Mouse (Mus musculus) spleen, adult 2 months (tissue): ENCODE results near the gene Fam53a. TPM values are rescaled to one million over a fixed set of nuclear protein-coding genes. Genes with fewer than 3 reads are reported as not detected.

Source experiments
- DNase-seq, 2 experiments: peaks; one replicate each; pipeline versions ENCODE4 v3.0.0 to v3.0.0-alpha.2; 2012 to 2021; ENCODE audit warnings: low spot score in 2 of 2, low read depth in 1 of 2
- H3K27ac ChIP-seq: fragments of 200-500 bp; 2 replicates; pipeline ENCODE4 v1.5.1; 2012; ENCODE audit warnings: low read length, inconsistent platforms; ENCODE audit not compliant: insufficient read depth
- H3K27me3 ChIP-seq: fragments of 200-500 bp; 2 replicates; pipeline ENCODE4 v1.6.1; 2012; ENCODE audit warnings: mild to moderate bottlenecking, moderate library complexity, low read length, inconsistent platforms; ENCODE audit not compliant: control insufficient read depth, insufficient read depth
- H3K36me3 ChIP-seq: fragments of 200-500 bp; 2 replicates; pipeline ENCODE4 v1.6.1; 2012; ENCODE audit warnings: mild to moderate bottlenecking, low read length, inconsistent platforms; ENCODE audit not compliant: control insufficient read depth, insufficient read depth
- H3K4me1 ChIP-seq: fragments of 200-500 bp; 2 replicates; pipeline ENCODE4 v1.6.1; 2011; ENCODE audit warnings: inconsistent platforms; ENCODE audit not compliant: control insufficient read depth, insufficient read depth, insufficient read length
- H3K4me3 ChIP-seq: fragments of 200-500 bp; 2 replicates; pipeline ENCODE4 v1.5.1; 2011; ENCODE audit warnings: mild to moderate bottlenecking, inconsistent platforms; ENCODE audit not compliant: insufficient read depth, insufficient read length; ENCODE audit errors: extremely low read depth
- CTCF ChIP-seq: fragments of 200-500 bp; IDR thresholded peaks from 2 replicates; pipeline ENCODE4 v1.5.1; 2011; ENCODE audit warnings: mild to moderate bottlenecking, inconsistent platforms; ENCODE audit not compliant: insufficient read depth, insufficient read length, insufficient replicate concordance; ENCODE audit errors: extremely low read depth
- POLR2A ChIP-seq: fragments of 200-500 bp; IDR thresholded peaks from 2 replicates; pipeline ENCODE4 v1.6.1; 2011; ENCODE audit warnings: low read depth, low read length, inconsistent platforms
- WGBS: fragments of 180-500 bp; shearing (Covaris S2); methylation state at CpG from one replicate; pipeline ENCODE4 v1.1.7; 2018; 5-methylcytosine and 5-hydroxymethylcytosine counted together
- polyA plus RNA-seq: library from polyadenylated mRNA; depleted of rRNA; stranded (reverse); fragments of >200 nt; gene quantifications from 2 replicates; pipeline ENCODE4 v1.2.3, GENCODE M21; 2012

Gene Fam53a
- polyA plus RNA-seq, 1 experiment, result 29.2 TPM

GRCm38 (mm10) chr5:33651921-33652782 is 22.7 kb upstream of the Fam53a start, which contains the start of gene Slbp:
Gene Slbp, minus strand, starts transcription at chr5:33652574.
- peak; percentile 98 for TF ChIP-seq POLR2A
- no peak for TF ChIP-seq CTCF
- WGBS, result under 1% methylated on average over 82 of the region's 82 CpGs
- Histone ChIP-seq H3K4me1 (peaks cover 20% of the 10 kb centered on the region; the same call in 1 of the 2 replicates), H3K27ac (peak within 1 kb of the TSS; percentile 99), H3K27me3 (no peaks in the 10 kb centered on the region), H3K4me3 (peak within 1 kb of the TSS; percentile 91), H3K36me3 (peaks cover 9% of the 10 kb centered on the region)
- DNase-seq, result peak; percentile 92 to 94

GRCm38 (mm10) chr5:33651541-33651920 is 22.1 kb upstream of the Fam53a start:
- H3K27me3 ChIP-seq, result no peaks in the 10 kb centered on the region
- H3K4me1 ChIP-seq, result peaks cover 14% of the 10 kb centered on the region; the same call in 1 of the 2 replicates
- 1% methylated on average over 11 of the region's 11 CpGs for WGBS
- peaks cover 11% of the 10 kb centered on the region for H3K36me3 ChIP-seq
- DNase-seq, result no peak
- TF ChIP-seq POLR2A (no peak), CTCF (no peak)
- H3K4me3 ChIP-seq, result peak overlapping the region; percentile 91
- peak overlapping the region; percentile 99 for H3K27ac ChIP-seq

- TF ChIP-seq POLR2A (no peak), CTCF (no peak)
- WGBS, result 17% methylated on average over 2 of the region's 2 CpGs
- Histone ChIP-seq H3K27me3 (no peaks in the 10 kb centered on the region), H3K4me3 (peak overlapping the region; percentile 91; the same call in 1 of the 2 replicates), H3K36me3 (peaks cover 14% of the 10 kb centered on the region), H3K4me1 (peaks cover 13% of the 10 kb centered on the region; the same call in 1 of the 2 replicates), H3K27ac (peak overlapping the region; percentile 99; the same call in 1 of the 2 replicates)
- no peak for DNase-seq
Measured at GRCm38 (mm10) chr5:33651017-33651416, 21.6 kb upstream of the Fam53a start.

- peak; percentile 44; the same call in 1 of the 2 replicates for TF ChIP-seq CTCF
- TF ChIP-seq POLR2A, result no peak
- H3K4me3 ChIP-seq, result no peak overlapping the region
- DNase-seq, result peak in 1 of 2 experiments; percentile 49
- H3K4me1 ChIP-seq, result no peaks in the 10 kb centered on the region
- H3K27me3 ChIP-seq, result no peaks in the 10 kb centered on the region
- H3K27ac ChIP-seq, result no peak overlapping the region
- WGBS, result 40% methylated on average over 3 of the region's 3 CpGs
- peaks cover 36% of the 10 kb centered on the region for H3K36me3 ChIP-seq
Measured at GRCm38 (mm10) chr5:33640652-33641051, 11.2 kb upstream of the Fam53a start.

- DNase-seq, result no peak
- H3K36me3 ChIP-seq, result peaks cover 26% of the 10 kb centered on the region
- no peak overlapping the region for H3K4me3 ChIP-seq
- H3K4me1 ChIP-seq, result no peaks in the 10 kb centered on the region
- no peak overlapping the region for H3K27ac ChIP-seq
- WGBS, result 81% methylated on average over 4 of the region's 4 CpGs
- TF ChIP-seq CTCF (no peak), POLR2A (no peak)
- H3K27me3 ChIP-seq, result no peaks in the 10 kb centered on the region
Measured at GRCm38 (mm10) chr5:33638826-33639225, 9.4 kb upstream of the Fam53a start.

GRCm38 (mm10) chr5:33637606-33638350 is 8.3 kb upstream of the Fam53a start:
- WGBS, result 92% methylated on average over 3 of the region's 3 CpGs
- Histone ChIP-seq H3K27ac (no peak overlapping the region), H3K4me1 (no peaks in the 10 kb centered on the region), H3K27me3 (no peaks in the 10 kb centered on the region), H3K36me3 (peaks cover 18% of the 10 kb centered on the region), H3K4me3 (no peak overlapping the region)
- TF ChIP-seq CTCF (no peak), POLR2A (no peak)
- no peak for DNase-seq
